Mouse (Mus musculus) kidney, adult 8-10 months (tissue): ENCODE data around the gene Hist3h2ba.
"Not testable (repeated sequence)": the region's sequence is repeated elsewhere in the genome, so short reads cannot be mapped to it uniquely, and the experiment has no call there.

Source experiments
- DNase-seq, 2 experiments: peaks; one replicate each; pipeline ENCODE4 v3.0.0; 2022

Hist3h2ba gene

DNA sequence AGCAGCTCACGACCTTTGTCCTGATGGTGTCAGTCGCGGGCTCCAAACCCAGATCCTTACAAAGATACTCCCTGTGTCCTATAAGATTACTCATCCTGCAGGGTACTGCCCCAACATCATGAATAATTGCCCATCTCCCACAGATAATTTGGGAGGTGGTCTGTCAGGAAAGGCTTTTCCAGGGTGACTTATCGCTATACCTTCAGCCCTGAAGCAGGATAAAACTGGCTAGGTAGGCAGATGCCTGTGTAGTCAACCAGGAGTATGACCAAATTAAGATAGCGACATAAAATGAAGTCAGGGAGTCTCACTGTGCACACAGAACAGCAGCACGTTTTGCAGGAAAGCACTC, 9.7 kb upstream of the Hist3h2ba start:
- DNase-seq, result no peak

DNA sequence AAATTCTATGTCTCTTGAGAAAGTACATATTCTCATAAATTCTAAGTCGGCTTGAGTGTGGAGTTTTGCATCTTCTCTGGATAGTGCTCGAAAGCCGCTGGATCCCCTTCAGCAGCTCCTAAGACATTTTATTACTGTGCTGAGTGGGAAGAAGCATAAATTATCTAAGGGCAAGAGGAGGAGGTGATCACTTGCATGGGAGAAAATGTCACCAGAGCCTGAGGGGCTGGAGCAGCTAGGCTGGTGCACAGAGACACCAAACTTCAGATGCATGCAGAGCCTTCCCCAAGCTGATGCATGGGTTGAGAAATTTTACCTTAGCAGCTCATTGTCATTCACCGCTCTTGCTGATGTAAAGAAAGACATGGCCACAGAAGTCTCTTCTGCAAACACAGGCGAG, 4.6 kb upstream of the Hist3h2ba start:
- DNase-seq, result no peak

DNA sequence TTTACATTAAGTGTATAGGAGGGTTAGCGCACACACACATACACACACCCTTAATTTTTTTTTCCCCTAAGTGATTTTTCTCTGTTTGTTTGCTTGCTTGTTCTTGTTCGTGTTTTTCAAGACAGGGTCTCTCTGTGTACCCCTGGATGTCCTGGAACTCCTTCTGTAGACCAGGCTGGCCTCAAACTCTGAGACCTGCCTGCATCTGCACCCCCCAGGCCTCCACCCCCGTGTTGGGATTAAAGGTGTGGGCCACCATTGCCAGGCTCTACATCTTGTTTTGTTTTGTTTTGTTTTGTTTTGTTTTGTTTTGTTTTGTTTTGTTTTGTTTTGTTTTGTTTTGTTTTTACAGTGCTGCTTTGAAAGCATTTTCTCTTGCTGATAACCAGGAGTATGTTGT, 1.4 kb upstream of the Hist3h2ba start:
- DNase-seq, result no peak

DNA sequence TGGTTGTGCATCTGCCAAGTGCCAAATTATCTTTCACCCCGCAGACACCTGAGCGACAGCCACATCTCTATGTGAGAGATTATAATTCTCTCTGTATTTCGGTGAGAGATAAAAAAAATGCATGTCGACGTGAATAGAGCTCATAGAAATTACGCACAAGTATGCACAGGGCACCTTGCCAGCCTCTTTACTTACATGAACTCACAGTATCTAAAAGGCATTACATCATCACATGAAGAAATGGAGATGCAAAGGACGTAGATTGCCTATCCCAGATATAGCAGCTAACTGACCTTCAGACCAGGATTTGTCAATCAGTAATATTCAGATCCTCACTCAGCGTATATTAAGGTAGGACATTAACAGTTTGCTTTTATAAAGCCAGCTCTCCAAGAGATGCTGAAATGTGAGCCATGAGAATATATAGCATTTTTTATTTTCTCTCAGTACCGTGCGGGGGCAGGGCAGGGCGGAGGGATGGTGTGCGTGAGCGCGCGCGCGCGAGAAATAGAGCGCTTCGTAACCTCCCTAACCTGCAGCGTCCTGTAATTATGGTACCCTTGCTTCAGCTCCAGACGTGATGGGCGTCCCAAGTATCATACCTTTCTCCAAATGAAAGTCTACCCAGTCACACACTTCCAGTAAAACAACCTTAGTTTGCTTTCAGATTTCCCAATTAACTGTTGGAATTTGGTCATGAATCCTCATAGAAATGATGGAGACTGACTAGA, 757 bp upstream of the Hist3h2ba start:
- DNase-seq, result no peak

DNA sequence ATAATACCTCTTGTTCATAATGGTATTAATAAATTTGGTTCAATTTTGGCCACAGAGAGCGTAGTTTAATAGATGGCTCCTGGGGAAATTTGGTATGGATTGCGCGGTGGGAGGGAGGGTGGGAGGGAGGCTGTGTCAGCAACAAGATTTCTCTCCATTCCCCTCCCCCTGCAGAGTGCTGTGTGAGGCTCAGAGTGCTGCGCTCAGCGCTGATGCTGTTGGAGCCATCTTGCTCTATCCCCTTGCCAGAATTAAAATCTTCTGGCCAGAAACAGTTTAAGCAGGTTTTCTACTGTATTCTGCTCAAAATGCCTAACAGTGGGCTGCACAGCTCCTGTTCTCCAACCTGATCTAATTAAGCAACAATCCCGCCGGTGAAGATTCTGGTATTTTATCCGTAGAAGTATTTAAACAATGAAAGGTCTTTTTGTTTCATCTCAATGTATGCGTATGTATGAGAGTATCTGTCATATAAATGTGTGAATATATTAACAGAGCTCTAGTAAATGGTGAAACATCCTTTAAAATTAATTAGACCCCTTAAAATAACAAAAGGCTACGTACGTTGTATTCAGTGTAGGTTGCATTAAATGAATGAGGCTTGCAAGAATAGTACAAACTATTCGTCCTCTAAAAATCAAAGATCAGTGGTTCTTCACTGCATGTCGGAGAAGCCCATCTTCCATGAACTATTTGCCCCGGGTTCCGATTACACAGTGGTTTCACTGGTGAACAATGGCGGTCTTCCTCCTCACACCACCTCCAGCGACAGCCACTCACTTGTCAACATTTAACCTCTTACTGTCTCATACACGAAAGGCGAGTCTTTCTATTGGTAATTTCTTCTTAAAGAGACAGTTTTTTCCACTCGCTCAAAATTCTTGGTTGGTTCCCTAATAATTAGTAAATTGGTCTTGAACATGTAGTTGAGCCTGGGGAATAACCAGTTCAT, 1.0 kb downstream of the Hist3h2ba start:
- no peak for DNase-seq

DNA sequence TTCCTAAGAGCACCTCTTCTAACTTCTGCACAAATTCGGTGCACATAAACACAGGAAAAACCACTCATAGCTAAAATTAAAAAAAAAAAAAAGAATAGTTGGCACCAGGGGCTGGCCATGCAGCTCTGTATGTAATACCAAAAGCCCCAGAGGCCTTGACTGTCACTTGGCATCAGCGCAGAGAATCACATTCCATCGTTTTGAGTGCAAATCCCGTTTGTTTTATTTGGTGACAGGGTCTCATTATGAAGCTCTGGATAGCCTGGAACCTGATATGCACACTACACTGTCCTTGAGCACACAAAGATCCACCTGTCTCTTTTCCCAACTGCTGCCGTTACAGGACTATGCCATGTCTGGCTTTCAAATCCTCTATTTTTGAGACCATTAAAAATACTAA, 2.5 kb downstream of the Hist3h2ba start:
- DNase-seq, result no peak

DNA sequence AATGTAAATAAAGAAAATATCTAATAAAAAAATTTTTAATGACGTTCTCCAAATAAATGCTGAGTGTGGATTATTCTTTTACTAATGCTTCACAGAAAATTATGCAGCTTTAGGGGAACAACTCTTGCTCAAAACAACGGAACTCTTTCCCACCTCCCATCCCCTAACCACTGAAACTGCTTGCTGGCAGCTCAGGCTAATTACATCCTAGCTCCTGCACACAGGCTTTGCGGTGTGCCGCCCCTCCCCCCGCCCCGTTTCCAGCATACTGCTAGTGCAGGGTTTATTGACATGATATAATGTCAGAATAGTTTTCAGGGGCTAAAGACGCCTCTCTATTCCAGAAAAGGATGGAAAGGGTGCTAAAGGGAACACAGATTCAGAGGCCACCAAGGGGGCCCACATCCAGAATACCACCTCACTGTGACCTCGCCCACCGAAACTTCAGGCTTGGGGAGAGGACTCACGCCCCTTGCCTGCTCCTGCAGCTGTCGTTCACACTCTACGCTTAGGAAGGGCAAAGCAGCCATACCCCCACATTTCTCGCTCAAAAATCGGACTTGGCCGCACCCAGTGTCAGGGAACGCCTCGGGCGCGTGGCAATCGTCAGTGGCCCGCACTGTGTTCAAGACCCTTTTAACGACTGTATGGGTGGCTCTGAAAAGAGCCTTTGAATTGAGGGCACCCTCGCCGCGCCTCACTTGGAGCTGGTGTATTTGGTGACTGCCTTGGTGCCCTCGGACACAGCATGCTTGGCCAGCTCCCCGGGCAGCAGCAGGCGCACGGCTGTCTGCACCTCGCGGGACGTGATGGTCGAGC, 4.8 kb downstream of the Hist3h2ba start:
- DNase-seq, result no peak

DNA sequence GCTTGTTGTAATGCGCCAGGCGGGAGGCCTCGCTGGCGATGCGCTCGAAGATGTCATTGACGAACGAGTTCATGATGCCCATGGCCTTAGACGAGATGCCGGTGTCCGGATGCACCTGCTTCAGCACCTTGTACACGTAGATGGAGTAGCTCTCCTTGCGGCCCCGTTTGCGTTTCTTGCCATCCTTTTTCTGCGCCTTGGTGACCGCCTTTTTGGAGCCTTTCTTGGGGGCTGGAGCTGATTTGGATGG, 5.4 kb downstream of the Hist3h2ba start:
- DNase-seq, result not testable (repeated sequence)

DNA sequence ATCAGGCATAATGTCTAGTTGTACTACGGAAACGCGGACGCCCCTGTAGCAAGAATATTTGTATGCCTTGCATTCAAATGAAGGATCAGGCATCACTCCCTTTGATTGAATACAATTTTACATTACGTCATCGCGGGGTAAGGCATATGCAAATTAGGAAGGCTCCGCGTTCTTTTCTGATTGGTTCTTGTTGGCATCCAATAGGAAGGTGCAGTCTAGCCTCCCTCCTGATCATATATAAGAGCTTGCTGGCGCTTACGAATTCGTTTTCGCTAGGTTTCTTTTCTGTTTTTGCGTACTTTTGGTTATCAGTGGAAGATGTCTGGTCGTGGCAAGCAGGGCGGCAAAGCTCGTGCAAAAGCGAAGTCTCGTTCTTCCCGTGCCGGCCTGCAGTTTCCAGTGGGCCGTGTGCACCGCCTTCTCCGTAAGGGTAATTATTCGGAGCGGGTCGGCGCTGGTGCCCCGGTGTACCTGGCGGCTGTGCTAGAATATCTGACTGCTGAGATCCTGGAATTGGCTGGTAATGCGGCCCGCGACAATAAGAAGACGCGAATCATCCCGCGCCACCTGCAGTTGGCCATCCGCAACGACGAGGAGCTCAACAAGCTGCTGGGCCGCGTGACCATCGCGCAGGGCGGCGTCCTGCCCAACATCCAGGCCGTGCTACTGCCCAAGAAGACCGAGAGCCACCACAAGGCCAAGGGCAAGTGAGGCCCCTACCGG, 5.9 kb downstream of the Hist3h2ba start, which contains the start of the genes Hist3h2a and Trim17:
Gene Hist3h2a (plus strand): TSS at position 266 of the 723 bp plus-strand sequence.
Gene Trim17 (plus strand): TSS at position 266 of the 723 bp plus-strand sequence.
- DNase-seq, result peak; percentile 89 to 97

DNA sequence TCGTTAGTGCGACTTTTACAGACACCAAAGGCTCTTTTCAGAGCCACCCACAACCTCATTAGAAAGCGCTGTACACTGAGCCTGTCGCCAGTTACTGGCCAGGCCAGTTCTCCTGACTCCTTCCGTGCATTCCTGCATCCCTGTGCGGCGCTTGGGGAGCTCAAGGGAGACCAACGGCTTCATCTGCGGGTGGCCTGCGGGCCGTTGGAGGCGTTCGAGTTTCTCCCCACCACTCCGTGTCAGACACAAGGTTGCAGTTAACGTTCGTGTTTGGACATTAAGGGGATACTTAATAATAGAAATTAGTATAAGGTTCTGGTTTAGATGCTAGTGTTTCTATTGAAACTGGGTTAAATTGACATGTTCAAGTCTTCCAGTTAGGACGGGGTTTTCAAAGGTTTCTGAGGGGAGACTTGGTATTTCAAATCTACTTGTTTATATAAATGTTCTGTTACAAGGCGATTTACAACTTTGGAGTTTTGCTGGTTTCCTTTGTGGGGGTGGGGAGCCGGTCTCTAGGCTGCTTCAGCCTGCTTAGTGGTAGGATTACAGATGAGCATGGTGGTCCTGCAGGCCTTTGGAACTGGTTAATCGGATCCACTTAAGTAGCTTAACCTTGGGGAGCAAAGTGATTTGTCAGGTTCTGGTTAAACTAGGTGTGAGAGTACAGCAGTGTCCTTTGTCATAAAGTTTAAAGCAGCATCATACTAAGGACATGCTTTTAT, 6.6 kb downstream of the Hist3h2ba start:
- no peak for DNase-seq

DNA sequence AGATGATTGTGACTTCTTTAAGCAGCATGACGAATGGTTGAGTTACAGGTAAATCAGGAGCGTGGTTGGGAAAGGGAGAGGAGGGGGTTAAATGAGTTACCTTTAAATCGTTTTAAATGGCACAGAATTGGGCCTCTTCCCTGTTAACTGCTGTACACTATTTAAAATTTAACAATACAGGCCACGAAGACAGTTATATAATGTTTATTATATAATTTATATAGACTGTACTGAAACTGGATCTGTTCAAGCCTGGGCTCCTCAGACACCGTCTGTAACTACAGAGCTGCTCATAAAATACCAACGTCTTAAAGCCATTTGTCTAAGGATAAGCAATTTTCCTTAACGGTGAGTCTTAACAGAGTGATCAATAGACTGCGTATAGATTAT, 7.1 kb downstream of the Hist3h2ba start:
- no peak for DNase-seq

DNA sequence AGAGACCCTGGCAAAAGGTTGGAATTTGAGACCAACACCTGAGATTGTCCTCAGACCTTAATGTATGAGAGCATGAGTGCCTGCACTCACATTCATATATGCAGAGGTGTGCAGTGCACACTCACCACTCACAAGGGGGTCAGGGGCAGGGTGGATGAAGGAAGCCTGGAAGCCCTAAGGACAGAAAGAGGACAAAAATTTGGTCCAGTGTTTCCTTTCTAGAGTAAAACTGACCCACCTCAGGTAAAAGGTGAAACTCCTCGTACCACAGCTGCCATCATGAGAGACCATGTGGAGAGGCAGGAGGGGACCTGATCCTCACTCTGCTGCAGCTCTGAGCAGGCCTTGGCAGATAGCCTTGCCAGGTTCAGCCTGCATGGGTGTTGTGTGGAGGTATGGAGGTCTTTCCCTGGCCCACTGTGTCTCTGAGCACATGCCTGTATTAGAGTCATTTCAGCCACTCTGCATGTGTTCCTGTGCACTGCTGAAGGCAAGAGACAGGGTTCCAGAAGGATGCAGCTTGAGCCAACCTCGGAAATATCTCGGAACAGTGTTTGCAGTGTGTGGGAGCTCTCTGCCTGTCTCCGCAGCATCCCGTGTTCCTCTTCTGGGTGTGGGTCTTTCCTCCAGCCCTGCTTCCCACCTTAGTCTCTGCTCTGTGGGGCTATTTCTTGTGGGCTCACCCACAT, 8.7 kb downstream of the Hist3h2ba start:
- no peak for DNase-seq

DNA sequence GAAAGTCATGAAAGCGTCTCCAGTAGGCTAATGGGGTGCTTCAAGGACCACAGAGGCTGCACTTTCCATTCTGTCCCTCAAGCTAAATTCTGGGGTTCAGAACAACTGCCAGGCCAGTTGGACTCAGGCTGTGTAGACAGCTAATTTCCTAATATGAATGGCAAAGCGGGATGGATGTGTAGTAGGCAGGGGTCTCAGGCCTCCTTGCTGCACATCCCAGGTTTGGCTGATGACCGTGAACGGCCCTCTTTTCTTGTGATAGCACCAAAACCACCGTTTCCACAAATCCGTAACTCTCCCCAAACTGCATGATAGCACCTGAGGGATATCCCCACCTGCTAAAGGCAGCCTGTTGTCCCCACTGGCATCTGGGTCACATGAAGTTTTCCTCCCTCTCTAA, 9.8 kb downstream of the Hist3h2ba start:
- DNase-seq, result no peak

DNA sequence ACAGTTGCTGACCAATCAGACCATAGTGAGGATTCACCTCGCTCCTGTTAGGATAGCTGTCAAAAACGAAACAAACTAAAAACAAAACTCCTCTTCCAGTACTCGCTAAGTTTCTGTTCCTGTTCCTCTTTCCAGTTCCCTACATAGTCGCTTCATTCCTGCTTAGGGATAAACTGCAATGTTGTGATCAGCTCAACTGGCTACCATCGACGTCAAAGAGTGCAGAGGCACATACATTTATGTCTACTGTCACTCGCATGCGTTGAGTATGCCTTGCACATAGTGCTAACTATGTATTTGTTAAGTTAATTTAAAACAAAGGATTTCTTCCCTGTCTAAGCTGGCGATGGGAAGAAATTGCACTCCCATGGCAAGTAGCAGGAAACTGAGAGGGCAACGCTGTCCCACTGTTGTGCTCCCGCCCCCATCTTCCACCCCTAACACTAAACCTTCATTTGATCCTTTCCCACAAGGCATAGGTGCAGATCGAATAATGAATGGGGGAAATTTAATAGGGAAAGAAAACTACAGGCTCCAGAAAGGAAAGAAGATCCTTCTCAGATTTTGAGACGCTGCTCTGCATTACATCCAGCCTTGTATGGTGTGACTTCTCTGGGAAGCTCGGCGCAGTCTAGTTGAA, 10.6 kb downstream of the Hist3h2ba start:
- no peak for DNase-seq

DNA sequence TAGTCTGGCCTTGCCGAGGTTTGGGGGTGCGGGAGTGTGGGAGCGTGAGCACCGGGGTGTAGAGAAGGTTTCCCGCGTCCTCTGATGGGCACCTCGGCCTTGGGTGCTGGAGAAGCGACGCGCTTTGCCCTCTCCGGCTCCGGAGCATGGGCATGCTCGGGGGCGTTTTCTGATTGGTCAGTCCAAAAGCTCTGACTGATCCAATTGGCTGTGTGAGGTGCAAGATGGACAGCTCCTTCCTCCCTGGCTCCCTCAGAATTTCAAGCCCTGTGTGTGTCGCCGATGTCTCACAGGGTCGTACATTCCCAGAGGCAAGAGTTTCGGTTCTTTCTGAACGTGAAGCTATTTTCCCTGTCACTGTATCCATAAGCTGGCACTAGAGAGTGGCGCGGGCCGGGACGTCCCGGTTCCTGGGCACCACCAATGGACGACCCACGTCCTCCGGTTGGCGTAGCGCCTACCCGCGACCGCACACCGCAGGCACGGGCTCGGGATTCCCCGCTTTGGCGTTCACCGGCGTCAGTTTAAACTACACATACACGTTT, 11.3 kb downstream of the Hist3h2ba start:
- peak; percentile 78 to 87 for DNase-seq

DNA sequence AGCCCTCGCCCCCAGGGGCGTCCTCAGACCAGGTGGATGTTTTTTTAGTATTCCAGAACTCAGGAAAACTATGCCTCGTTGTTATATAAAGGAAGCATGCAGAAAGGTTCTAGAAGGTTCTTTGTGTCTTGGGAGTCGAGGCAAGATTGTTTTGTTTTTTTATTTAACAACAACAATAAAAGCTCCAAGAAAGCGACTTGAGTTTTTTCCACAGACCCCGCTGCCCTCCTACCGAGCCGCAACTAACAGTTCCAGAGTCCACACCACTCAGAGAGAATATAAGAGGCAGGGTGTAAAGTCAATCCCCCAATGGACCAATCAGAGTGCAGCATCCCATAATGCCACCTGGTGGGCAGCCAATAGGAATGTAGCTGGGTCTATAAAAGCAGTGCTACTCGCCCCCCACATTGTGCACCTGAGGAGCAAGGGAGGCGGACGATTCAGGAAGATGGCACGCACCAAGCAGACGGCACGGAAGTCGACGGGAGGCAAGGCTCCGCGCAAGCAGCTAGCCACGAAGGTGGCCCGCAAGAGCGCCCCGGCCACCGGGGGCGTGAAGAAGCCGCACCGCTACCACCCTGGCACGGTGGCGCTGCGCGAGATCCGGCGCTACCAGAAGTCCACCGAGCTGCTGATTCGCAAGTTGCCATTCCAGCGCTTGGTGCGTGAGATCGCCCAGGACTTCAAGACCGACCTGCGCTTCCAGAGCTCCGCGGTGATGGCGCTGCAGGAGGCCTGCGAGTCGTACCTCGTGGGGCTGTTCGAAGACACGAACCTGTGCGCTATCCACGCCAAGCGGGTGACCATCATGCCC, 12.9 kb downstream of the Hist3h2ba start:
- DNase-seq, result no peak

DNA sequence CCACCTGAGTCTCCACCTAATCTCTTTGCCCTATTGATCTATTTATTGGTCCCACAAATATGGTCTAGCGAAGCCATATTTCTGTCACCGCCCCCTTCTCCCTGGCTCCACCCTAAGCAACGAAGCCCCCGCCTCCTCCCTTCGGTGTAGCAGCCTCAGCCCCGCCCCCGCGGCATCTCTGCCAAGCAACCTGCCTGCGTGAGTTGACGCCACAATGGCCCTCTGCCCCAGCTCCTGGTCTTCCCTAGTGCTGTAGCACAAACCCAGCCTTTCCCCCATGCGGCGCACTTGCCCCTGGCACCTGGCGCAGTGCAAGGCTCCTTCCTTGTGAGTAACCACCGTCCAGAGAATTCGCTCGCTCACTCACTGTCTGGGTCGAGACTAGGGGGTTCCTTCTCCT, 14.8 kb downstream of the Hist3h2ba start:
- DNase-seq, result peak; percentile 56 to 67

DNA sequence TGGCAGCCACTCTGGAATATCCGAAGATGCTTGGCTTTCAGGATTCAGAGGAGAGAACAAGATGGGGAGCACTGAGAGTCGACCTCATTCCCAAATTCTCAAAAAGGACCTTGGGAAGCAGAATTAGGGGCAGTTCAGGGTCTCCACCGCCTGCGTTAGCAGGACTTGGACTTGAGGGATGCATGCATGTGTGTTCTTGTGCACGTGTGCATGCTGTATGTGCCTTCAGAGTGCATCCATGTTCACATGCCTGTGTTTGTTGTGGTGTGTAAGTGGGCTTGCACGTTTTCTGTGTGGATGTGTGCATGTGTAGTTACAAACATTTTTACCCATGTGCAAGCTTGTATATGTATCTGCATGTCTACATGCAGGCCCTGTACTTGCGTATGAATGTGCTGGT, 15.5 kb downstream of the Hist3h2ba start:
- DNase-seq, result no peak

DNA sequence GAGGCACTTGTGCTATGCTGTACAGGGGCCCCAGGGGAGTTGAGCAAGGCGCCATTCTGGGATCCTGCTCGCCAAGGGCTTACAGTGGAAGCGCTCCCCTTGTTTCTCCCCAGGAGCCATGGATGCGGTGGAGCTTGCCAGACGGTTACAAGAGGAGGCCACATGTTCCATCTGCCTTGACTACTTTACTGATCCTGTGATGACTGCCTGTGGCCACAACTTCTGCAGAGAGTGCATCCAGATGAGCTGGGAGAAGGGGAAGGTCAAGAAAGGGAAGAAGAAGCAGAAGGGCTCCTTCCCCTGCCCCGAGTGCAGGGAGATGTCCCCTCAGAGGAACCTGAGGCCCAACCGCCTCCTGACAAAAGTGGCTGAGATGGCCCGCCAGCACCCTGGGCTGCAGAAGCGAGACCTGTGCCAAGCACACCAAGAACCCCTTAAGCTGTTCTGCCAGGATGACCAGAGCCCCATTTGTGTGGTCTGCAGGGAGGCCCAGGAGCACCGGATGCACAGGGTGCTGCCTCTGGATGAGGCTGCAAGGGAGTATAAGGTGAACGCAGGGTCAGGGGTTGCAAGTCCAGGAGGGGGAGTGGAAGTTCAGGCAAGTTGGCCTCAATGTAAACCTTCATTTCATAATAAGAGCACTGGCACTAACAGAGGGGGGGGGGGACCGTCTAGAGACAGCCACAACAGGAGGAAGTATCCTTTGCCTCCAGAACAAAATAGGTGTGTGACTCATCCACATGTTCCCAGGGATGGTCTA, 16.5 kb downstream of the Hist3h2ba start:
- no peak for DNase-seq
